Mouse (Mus musculus) thymus, postnatal 4 days (tissue): ENCODE measurements at regions not wholly inside any gene's neighbourhood (a gene's known extent, or its start where the extent isn't known, plus 50 kb on each side); places are given as distances from the start of the nearest gene placed in this dataset.
"Not testable (repeated sequence)": the region's sequence is repeated elsewhere in the genome, so short reads cannot be mapped to it uniquely, and the experiment has no call there.

Source experiments
- DNase-seq: peaks from one replicate; pipeline ENCODE4 v3.0.0; 2021

- not testable (repeated sequence) for DNase-seq
Measured at GRCm38 (mm10) chr6:3201507-3201906, 197.9 kb downstream of the Samd9l start.

GRCm38 (mm10) chr6:3201107-3201506 lies 198.3 kb downstream of the Samd9l start:
- peak; percentile 31 for DNase-seq

DNA sequence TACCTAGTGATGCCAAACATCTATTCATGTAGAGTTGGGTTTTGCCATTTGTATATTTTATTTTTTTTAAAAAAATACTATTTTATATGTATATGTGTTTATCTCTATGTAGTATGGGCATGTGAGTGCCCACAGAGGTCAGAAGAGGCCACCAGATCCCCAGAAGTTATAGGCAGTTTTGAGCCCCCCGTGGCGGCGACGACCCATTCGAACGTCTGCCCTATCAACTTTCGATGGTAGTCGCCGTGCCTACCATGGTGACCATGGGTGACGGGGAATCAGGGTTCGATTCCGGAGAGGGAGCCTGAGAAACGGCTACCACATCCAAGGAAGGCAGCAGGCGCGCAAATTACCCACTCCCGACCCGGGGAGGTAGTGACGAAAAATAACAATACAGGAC lies 198.8 kb downstream of the Samd9l start:
- peak; percentile 90 for DNase-seq

DNA sequence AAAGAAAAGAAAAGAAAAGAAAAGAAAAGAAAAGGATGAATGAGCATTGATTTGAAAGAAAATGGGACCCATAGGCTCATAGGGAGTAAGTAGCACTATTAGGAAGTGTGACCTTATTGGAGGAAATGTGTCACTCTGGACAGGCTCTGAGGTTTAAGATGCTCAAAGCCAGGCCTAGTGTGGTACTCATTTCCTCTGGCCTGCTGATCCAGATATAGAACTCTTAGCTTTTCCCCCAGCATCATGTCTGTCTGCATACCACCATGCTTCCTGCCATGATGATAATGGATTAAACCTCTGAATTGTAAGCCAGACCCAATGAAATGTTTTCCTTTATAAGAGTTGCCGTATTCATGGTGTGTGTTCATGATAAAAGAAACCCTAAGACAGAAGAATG lies 206.9 kb downstream of the Samd9l start:
- DNase-seq: not testable (repeated sequence)

DNA sequence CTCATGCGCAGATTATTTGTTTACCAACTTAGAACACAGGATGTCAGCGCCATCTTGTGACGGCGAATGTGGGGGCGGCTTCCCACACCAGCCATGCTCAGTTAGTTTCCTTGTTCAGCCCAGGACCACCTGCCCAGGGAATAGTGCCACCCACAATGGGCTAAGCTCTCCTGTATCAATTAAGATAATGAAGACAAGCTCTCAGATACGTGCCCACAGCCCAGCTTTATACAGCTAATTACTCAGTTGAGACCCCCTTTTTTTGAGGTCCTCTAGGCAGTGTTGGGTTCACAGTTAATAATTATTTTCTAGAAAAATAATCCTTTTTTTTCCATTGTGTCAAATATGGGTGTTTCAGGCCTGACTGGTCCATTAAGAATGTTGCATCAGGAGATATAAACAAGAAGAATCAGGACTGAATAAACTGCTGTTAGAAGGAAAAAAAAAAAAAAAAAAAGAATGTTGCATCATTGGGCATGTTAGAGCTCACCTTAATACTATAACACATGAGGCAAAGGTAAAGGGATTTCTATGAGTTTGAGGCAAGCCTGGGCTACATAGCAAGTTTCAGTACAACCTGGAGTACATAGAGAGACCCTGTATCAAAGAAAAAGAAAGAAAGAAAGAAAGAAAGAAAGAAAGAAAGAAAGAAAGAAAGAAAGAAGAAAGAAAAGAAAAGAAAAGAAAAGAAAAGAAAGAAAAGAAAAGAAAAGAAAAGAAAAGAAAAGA lies 207.5 kb downstream of the Samd9l start:
- not testable (repeated sequence) for DNase-seq

DNA sequence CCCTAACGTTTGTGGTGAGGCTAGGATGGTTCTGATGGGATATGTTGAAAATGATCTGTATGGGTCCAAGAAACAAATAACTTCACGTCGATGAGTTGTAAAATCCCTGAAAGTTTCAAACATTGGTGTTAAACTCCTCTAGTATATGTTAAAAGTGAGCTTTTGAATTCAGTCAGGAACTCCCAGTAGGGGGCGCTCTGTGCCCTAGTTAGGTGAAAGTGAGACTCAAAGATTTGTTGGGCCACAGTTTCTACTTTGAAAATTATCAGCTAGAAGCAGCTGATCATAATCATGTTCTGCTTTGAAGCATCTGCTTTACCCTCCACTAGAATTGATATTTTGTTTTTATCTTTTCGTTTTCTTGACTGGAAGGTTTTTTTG lies 215.6 kb downstream of the Samd9l start:
- DNase-seq: peak; percentile 71

DNA sequence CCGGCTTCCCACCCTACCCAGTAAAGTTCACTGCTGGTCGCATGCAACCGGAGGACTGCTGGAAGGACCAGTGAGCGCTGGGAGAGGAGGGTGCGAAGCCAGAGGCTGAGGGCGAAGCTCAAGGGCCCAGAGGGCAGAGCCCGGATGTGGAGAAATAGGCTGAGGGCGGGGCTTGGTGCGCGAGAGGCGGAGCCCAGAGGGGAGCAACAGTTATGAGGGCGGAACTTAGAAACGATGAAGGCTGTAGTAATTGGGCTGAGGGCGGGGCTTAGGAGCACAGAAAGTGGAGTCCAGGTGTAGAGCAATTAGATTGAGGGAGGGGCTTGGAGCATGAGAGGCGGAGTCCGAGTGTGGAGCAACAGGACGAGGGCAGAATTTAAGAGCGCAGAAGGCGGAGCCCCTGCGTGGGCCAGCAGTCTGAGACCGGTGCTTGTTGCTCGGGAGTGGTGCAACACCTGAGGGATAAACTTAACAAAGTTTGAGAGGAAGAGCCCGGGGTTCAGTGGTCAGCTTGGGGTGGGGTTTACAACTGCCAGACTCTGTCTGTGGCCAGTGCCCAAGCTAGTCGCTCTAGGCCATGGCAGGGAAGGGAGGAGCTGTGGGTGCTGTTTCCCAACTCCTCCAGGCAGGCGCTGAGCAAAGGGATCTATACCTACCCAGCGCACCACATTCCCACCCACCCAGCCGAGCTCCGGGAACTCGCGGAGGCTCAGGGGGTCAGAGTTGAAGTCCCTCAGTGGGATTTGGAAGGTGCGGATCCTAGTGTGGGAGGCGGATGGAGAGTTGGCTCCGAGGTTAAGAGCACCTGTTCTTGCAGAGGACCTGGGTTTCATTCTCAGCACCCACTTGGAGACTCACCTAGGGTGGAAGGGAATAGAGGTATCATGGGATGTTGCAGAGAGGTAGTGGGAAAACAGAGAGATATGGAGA lies 216.2 kb downstream of the Samd9l start:
- peak; percentile 43 for DNase-seq

- DNase-seq: peak; percentile 15
Measured at GRCm38 (mm10) chr6:3182424-3182841, 216.9 kb downstream of the Samd9l start.

- DNase-seq: not testable (repeated sequence)
Measured at GRCm38 (mm10) chr6:3179603-3180348, 219.6 kb downstream of the Samd9l start.

DNA sequence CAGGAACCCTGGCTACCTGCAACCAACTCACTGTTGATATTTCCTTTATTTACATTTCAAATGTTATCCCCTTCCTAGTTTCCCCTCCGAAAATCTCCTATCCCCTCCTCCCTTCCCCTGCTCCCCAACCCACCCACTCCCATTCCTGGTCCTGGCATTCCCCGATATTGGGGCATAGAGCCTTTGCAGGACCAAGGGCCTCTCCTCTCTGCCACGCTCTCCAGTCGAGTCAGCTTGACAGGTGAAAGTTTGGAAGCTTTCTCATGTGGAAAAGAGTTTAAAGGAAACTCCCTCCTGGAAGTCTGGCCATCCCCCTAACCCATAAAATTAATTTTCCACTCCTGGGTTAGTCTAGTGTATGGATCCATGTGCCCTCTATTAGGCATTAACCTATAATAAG lies 229.9 kb downstream of the Samd9l start:
- DNase-seq: not testable (repeated sequence)

GRCm38 (mm10) chr6:3166149-3166548 lies 233.2 kb downstream of the Samd9l start:
- not testable (repeated sequence) for DNase-seq

- not testable (repeated sequence) for DNase-seq
Measured at GRCm38 (mm10) chr6:3151901-3152300, 247.5 kb downstream of the Samd9l start.

- DNase-seq: peak; percentile 11
Measured at GRCm38 (mm10) chr6:3137823-3138222, 261.5 kb downstream of the Samd9l start.

- DNase-seq: not testable (repeated sequence)
Measured at GRCm38 (mm10) chr6:3133763-3134162, 265.6 kb downstream of the Samd9l start.

- DNase-seq: not testable (repeated sequence)
Measured at GRCm38 (mm10) chr6:3116296-3116695, 283.1 kb downstream of the Samd9l start.
